ENCODE assay signal across 9 mouse cellular contexts in the genomic region with DNA sequence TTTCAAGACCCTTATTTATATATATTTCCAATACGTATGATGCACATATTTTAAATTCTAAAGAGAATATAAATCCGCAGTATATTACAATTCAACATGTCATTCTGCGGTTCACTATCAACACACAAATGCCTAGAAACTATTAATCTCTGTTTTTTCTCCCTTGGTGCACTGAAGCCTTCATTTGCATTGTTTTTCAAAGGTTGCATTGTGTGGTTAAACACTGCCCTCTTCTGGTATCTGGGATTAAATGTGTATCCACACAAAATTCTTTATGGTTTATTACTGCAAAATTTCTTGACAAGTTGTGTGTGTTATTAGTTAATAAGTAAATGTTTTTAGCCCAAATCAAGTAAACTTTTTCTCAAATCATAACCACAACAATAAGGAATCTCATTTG. TPM values are rescaled to one million over a fixed set of nuclear protein-coding genes. Genes with fewer than 3 reads are reported as not detected.
A peak's percentile ranks its signal among the peaks of the same experiment; 100 is the strongest.
DNase-seq lines count a peak whose midpoint lies in the region; ATAC-seq and TF ChIP-seq lines count a peak whose summit lies in the region.
"Had no signal": no experiment of that assay in that cellular context is flagged by ENCODE, and none has a peak within 500 bp of the region (broad histone marks: within the 10 kb centered on the region; RNA-seq: fewer than 3 reads in every experiment).

No protein-coding gene starts in this region.

- H3K9ac ChIP-seq in ES-E14 (ENCODE audit: insufficient read depth, low read depth, low read length, poor library complexity, severe bottlenecking), result no peak overlapping the region
- H3K9ac ChIP-seq in embryonic facial prominence, embryonic 14.5 days (ENCODE audit: low read depth, low read length), result no peak overlapping the region
- H3K9ac ChIP-seq: heart, embryonic 15.5 days had no signal

- DNase-seq in cerebellum, adult 18-20 months, result peak; percentile 36 to 37
- no peak for DNase-seq in cerebellum, adult 11-12 months
- DNase-seq in layer of hippocampus, adult 9-10 months (ENCODE audit: low spot score), result peak; percentile 26
- no peak for DNase-seq in layer of hippocampus, postnatal 25 days (ENCODE audit: extremely low spot score in 1 of 2, low spot score in 1 of 2)
- peak; percentile 45 for DNase-seq in ES-E14 (ENCODE audit: low read depth, low spot score)
- DNase-seq in embryonic facial prominence, embryonic 14.5 days (ENCODE audit: low spot score), result peak; percentile 71
- peak; percentile 23 for DNase-seq in telencephalon, adult 2 months (ENCODE audit: low read depth, low spot score)
- DNase-seq in urinary bladder, postnatal 36 days (ENCODE audit: low spot score in 2 of 2), result no peak

- in situ Hi-C loops in ES-E14 (cut with MboI; ENCODE audit: low sequenced_read_pairs in 2 of 2, unreplicated experiment in 2 of 2), result loop anchor here in 1 of 2 experiments (25.0 kb wide), 1 partner anchor 629 kb away; no protein-coding TSS in a partner anchor

- no peaks in the 10 kb centered on the region for H3K9me3 ChIP-seq in ES-E14 (ENCODE audit: control insufficient read depth, insufficient read depth, low read depth, low read length)
- H3K9me3 ChIP-seq in embryonic facial prominence, embryonic 14.5 days (ENCODE audit: control insufficient read depth, low read length), result no peaks in the 10 kb centered on the region
- H3K9me3 ChIP-seq: heart, embryonic 15.5 days had no signal

- H3K4me2 ChIP-seq in embryonic facial prominence, embryonic 14.5 days (ENCODE audit: low read depth, low read length), result no peak overlapping the region
- H3K4me2 ChIP-seq: heart, embryonic 15.5 days had no signal

- H3K4me1 ChIP-seq in ES-E14 (ENCODE audit: control insufficient read depth in 2 of 2, insufficient read depth in 2 of 2, low read length in 2 of 2, poor library complexity in 1 of 2), result peaks cover 2 to 9% of the 10 kb centered on the region in 2 experiments; a peak in 3 of 4 replicates
- peaks cover 9% of the 10 kb centered on the region for H3K4me1 ChIP-seq in embryonic facial prominence, embryonic 14.5 days (ENCODE audit: control insufficient read depth, insufficient read depth, low read length)

- H3K27me3 ChIP-seq in embryonic facial prominence, embryonic 14.5 days (replicated peaks; ENCODE audit: control insufficient read depth, insufficient read depth, low read length), result no peaks in the 10 kb centered on the region
- H3K27me3 ChIP-seq: heart, embryonic 15.5 days had no signal

- no peak overlapping the region for H3K4me3 ChIP-seq in ES-E14 (ENCODE audit: insufficient read depth in 1 of 2, low read depth in 1 of 2, low read length in 2 of 2, poor library complexity in 1 of 2, severe bottlenecking in 1 of 2)
- no peak overlapping the region for H3K4me3 ChIP-seq in embryonic facial prominence, embryonic 14.5 days (ENCODE audit: low read depth, low read length)
- H3K4me3 ChIP-seq: heart, embryonic 15.5 days had no signal

- no peaks in the 10 kb centered on the region for H3K36me3 ChIP-seq in ES-E14 (ENCODE audit: control insufficient read depth, insufficient read depth, low read length, poor library complexity, severe bottlenecking)
- H3K36me3 ChIP-seq in embryonic facial prominence, embryonic 14.5 days (ENCODE audit: control insufficient read depth, insufficient read depth, low read length), result 0 out of 2 replicates have a peak, but pooled peaks cover 5% of the 10 kb centered on the region
- H3K36me3 ChIP-seq: heart, embryonic 15.5 days had no signal

- H3K27ac ChIP-seq in ES-E14 (ENCODE audit: insufficient read depth, low read depth, low read length, poor library complexity, severe bottlenecking), result no peak overlapping the region
- H3K27ac ChIP-seq in embryonic facial prominence, embryonic 14.5 days (replicated peaks; ENCODE audit: low read depth, low read length), result no peak overlapping the region
- H3K27ac ChIP-seq: heart, embryonic 15.5 days had no signal

- WGBS in embryonic facial prominence, embryonic 14.5 days, result 32% methylated on average over 3 of the region's 3 CpGs

- ATAC-seq in embryonic facial prominence, embryonic 14.5 days (ENCODE audit: low read depth), result no peak

TF ChIP-seq in ES-E14, 5 proteins besides CTCF, POLR2A, EP300 and RAD21:
- TF ChIP-seq ZC3H11A (IDR thresholded peaks at IDR 0.05; ENCODE audit: borderline replicate concordance, low read depth, low read length) (peak; percentile 44; the same call in 1 of the 2 replicates), MAFK (IDR thresholded peaks at IDR 0.05; ENCODE audit: insufficient read depth, low read depth, low read length) (no peak)

RNA-seq across cellular contexts. Expression of gene Mad2l1, which starts 1.9 kb away (rescaled TPM):
- 1 to 10 TPM; 5.7 to 5.9 TPM for total RNA-seq in layer of hippocampus, postnatal 25 days (2021)
- 67.0 and 78.2 TPM in 2 replicates for total RNA-seq in ES-E14 (2012; rRNA removed)
- polyA plus RNA-seq in embryonic facial prominence, embryonic 14.5 days (2014; fragmentation: Nextera tagmentation; extraction: Ambion mirVana), result 69.6 and 76.1 TPM in 2 replicates

RNA-seq across cellular contexts. Expression of gene Vmn1r32, which starts 26.7 kb away (rescaled TPM):
- not detected for total RNA-seq in layer of hippocampus, postnatal 25 days (2021)
- 0.11 TPM in 1 of 2 replicates, not detected in the other for total RNA-seq in ES-E14 (2012; rRNA removed)
- polyA plus RNA-seq in embryonic facial prominence, embryonic 14.5 days (2014; fragmentation: Nextera tagmentation; extraction: Ambion mirVana), result 0.10 TPM in 1 of 2 replicates, not detected in the other

Comparison
In these comparisons a context has a peak if more than half of its experiments do, and no peak if none do; other contexts are left out.
1. DNase-seq: peak in cerebellum, adult 18-20 months (2 of 2), layer of hippocampus, adult 9-10 months (single experiment), ES-E14 (single experiment), embryonic facial prominence, embryonic 14.5 days (single experiment) and telencephalon, adult 2 months (single experiment); none in cerebellum, adult 11-12 months (single experiment), layer of hippocampus, postnatal 25 days (0 of 2) and urinary bladder, postnatal 36 days (0 of 2).